Mouse (Mus musculus) heart, embryonic 14.5 days (tissue): ENCODE data around the gene Dpy19l1. TPM values are rescaled to one million over a fixed set of nuclear protein-coding genes. Genes with fewer than 3 reads are reported as not detected.

Experiments
- ATAC-seq: fragments of 200-750 bp; cut with Nextera tagmentation; 2 replicates; pipeline ENCODE4 v1.8.0; 2017; ENCODE audit warnings: low read depth, moderate TSS enrichment; ENCODE audit not compliant: insufficient number of reproducible peaks, insufficient read depth, low FRiP score
- H3K27ac ChIP-seq, 2 experiments: fragments of 200-500 bp in 1 of 2; fragments of 300-500 bp in 1 of 2; sonication (generic) in 1 of 2; replicated peaks in 1 of 2; 2 replicates each; pipeline ENCODE4 v1.5.1; 2012 to 2014; ENCODE audit warnings: low read depth in 2 of 2, low read length in 2 of 2, control low read depth in 1 of 2, mild to moderate bottlenecking in 1 of 2, mixed read lengths in 1 of 2; ENCODE audit not compliant: control insufficient read depth in 1 of 2, insufficient read depth in 1 of 2
- H3K27me3 ChIP-seq: fragments of 300-500 bp; sonication (generic); 2 replicates; pipeline ENCODE4 v1.6.1; 2014; ENCODE audit warnings: mild to moderate bottlenecking, low read length, control low read depth; ENCODE audit not compliant: control insufficient read depth, insufficient read depth
- H3K36me3 ChIP-seq: fragments of 300-500 bp; sonication (generic); 2 replicates; pipeline ENCODE4 v1.6.1; 2014; ENCODE audit warnings: mild to moderate bottlenecking, control low read depth, low read length, mixed read lengths; ENCODE audit not compliant: control insufficient read depth, insufficient read depth
- H3K4me1 ChIP-seq, 2 experiments: fragments of 200-500 bp in 1 of 2; fragments of 300-500 bp in 1 of 2; sonication (generic) in 1 of 2; 2 replicates each; pipeline ENCODE4 v1.6.1; 2012 to 2014; ENCODE audit warnings: low read length in 2 of 2, control low read depth in 1 of 2, mixed read lengths in 1 of 2; ENCODE audit not compliant: control insufficient read depth in 2 of 2, insufficient read depth in 2 of 2
- H3K4me2 ChIP-seq: fragments of 300-500 bp; sonication (generic); 2 replicates; pipeline ENCODE4 v1.6.1; 2014; ENCODE audit warnings: mild to moderate bottlenecking, low read length
- H3K4me3 ChIP-seq, 2 experiments: fragments of 200-500 bp in 1 of 2; fragments of 300-500 bp in 1 of 2; sonication (generic) in 1 of 2; 2 replicates each; pipeline ENCODE4 v1.5.1; 2012 to 2014; ENCODE audit warnings: low read length in 2 of 2, mild to moderate bottlenecking in 2 of 2, control low read depth in 1 of 2, low read depth in 1 of 2, moderate library complexity in 1 of 2; ENCODE audit not compliant: control insufficient read depth in 1 of 2, insufficient read depth in 1 of 2
- H3K9ac ChIP-seq: fragments of 300-500 bp; sonication (generic); 2 replicates; pipeline ENCODE4 v1.6.1; 2014; ENCODE audit warnings: mild to moderate bottlenecking, low read length
- H3K9me3 ChIP-seq: fragments of 300-500 bp; sonication (generic); 2 replicates; pipeline ENCODE4 v1.6.1; 2016; ENCODE audit warnings: low read length, control low read depth; ENCODE audit not compliant: control insufficient read depth
- WGBS: fragments of 180-500 bp; shearing (Covaris S2); extraction: QIAGEN DNeasy Blood & Tissue Kit; methylation state at CpG from one replicate; pipeline ENCODE4 v1.1.7; 2014; 5-methylcytosine and 5-hydroxymethylcytosine counted together
- polyA plus RNA-seq: library from polyadenylated mRNA; unstranded; fragments of >200 nt; fragmentation: Nextera tagmentation; extraction: Ambion mirVana; gene quantifications from 2 replicates; pipeline ENCODE4 v1.2.1, GENCODE M21; 2014

Dpy19l1 gene
- polyA plus RNA-seq, 1 experiment from 2014 or later: 21.3 TPM

DNA sequence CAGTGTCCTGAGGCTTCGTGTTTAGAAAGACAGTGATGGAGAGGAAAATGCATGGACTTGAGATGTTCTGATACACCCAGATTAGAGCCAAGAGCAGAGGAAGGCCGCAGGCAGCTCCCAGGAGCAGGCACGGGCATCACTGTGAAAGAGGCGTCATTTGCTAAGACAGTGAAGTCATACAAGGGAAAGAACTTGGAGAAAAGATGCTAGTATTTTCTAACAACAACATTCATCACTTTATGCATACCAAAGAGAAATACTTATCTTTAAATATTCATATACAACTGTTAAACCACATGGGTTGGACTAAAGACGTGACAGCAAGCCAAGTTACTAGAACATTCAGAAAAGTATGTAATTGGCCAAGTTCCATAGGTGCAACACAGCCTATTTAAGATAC, 35.8 kb downstream of the Dpy19l1 start:
- no peaks in the 10 kb centered on the region for H3K9me3 ChIP-seq

DNA sequence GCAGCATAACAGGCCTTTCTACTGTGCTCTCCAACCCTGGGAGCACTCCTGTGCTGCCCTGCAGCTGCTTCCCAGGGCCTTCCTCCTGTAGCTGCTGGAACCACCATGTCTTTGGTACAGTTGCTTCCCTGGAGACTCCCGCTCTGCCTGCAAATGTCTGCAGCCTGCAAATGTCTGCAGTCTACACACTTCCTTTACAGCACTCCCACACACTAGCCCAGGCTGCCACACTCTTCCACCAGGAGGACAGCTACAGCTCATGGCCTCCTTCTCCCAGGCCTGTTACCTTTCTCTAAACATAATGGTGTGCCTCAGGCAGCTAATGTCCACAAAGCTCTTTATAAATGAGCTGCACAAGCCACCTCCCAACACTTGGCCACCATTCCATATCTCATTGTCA, 36.3 kb downstream of the Dpy19l1 start:
- no peak for ATAC-seq
- H3K4me2 ChIP-seq: no peak overlapping the region
- WGBS: 92% methylated on average over 1 of the region's 1 CpGs
- H3K4me3 ChIP-seq: no peak overlapping the region
- no peaks in the 10 kb centered on the region for H3K27me3 ChIP-seq
- no peak overlapping the region for H3K9ac ChIP-seq
- H3K9me3 ChIP-seq: no peaks in the 10 kb centered on the region
- H3K36me3 ChIP-seq: peaks cover 6% of the 10 kb centered on the region; the same call in 1 of the 2 replicates
- no peaks in the 10 kb centered on the region for H3K4me1 ChIP-seq
- H3K27ac ChIP-seq: no peak overlapping the region

More for the DNA sequence above, 35.8 kb downstream of the Dpy19l1 start:
- no peak for ATAC-seq
- Histone ChIP-seq H3K27ac (no peak overlapping the region), H3K4me3 (no peak overlapping the region), H3K27me3 (no peaks in the 10 kb centered on the region), H3K4me1 (no peaks in the 10 kb centered on the region), H3K9ac (no peak overlapping the region), H3K4me2 (no peak overlapping the region), H3K36me3 (peaks cover 6% of the 10 kb centered on the region; the same call in 1 of the 2 replicates)
- 84% methylated on average over 5 of the region's 5 CpGs for WGBS

DNA sequence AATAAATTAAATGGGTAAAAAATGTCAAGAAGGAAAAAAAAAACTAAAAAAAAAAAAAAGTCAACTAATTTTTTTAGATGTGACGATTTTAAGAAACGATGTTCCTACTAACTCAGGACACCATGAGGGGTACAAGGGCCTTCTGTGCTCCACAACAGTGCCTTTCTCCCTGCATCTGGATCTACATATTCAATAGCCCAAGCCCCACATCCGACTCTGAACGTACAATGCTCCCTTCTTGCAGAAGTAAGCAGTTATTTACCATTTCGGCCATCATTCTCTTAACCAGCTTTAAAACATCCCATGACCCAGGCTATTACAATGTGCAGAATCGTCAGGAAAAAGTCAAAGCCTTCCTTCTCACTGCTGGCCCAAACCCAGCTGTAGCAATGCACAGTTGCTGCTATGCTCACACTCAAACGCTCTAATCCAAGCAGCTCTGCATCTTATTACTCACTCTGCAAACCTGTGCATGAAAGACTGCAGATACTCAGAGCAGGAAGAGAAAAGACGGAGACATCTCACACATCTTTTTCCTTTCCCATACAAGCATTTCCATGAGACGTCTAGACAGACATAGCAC, 41.5 kb downstream of the Dpy19l1 start:
- WGBS: 91% methylated on average over 9 of the region's 9 CpGs
- Histone ChIP-seq H3K9me3 (no peaks in the 10 kb centered on the region), H3K27ac (no peak overlapping the region), H3K9ac (no peak overlapping the region), H3K27me3 (no peaks in the 10 kb centered on the region), H3K4me1 (no peaks in the 10 kb centered on the region), H3K4me2 (no peak overlapping the region), H3K36me3 (0 out of 2 replicates have a peak, but pooled peaks cover under 1% of the 10 kb centered on the region), H3K4me3 (no peak overlapping the region)
- no peak for ATAC-seq

DNA sequence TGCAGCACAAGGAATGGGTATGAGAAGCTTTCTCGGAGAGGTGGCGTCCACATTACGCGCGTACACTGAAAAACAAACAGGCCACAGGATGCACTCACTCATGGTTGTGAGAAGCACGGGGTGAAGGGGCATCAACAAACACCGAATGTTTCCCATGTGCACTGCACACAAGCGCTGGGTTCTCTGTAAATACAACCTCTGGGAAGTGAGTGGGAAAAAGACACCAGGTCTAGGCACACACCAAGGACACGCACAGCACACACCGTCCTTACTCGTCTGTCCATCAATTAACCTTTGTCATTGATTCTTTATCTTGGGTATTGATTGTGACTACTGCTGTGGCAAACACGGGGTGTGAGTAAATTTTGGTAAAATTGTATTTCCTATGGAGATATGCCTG, 49.1 kb downstream of the Dpy19l1 start:
- Histone ChIP-seq H3K36me3 (no peaks in the 10 kb centered on the region), H3K9me3 (no peaks in the 10 kb centered on the region), H3K27me3 (no peaks in the 10 kb centered on the region), H3K4me1 (no peaks in the 10 kb centered on the region), H3K9ac (no peak overlapping the region), H3K27ac (no peak overlapping the region), H3K4me3 (no peak overlapping the region), H3K4me2 (no peak overlapping the region)
- WGBS: 95% methylated on average over 12 of the region's 12 CpGs
- ATAC-seq: no peak

DNA sequence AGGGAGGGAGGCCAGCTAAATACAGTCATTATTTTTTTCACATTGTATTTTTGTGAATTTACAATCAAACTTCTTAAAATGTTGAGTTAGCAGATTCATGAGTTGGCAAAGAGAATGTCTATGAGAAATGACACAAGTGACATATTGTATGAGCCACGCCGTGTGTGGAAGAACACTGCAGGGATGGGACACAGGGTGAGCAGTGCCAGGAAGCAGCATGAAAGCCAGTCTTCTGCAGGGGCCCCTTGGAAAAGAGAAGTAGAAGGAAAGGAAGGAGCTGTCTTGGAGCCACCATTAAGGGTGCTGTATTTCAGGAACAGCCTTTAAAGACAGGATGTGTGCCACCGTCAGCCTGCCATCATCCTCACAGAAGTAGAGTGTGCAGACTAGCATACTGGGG, 52.0 kb downstream of the Dpy19l1 start:
- WGBS: 85% methylated on average over 3 of the region's 3 CpGs
- Histone ChIP-seq H3K27me3 (no peaks in the 10 kb centered on the region), H3K27ac (no peak overlapping the region), H3K9me3 (no peaks in the 10 kb centered on the region), H3K4me1 (no peaks in the 10 kb centered on the region), H3K36me3 (no peaks in the 10 kb centered on the region), H3K4me3 (no peak overlapping the region), H3K9ac (no peak overlapping the region), H3K4me2 (no peak overlapping the region)
- ATAC-seq: no peak

DNA sequence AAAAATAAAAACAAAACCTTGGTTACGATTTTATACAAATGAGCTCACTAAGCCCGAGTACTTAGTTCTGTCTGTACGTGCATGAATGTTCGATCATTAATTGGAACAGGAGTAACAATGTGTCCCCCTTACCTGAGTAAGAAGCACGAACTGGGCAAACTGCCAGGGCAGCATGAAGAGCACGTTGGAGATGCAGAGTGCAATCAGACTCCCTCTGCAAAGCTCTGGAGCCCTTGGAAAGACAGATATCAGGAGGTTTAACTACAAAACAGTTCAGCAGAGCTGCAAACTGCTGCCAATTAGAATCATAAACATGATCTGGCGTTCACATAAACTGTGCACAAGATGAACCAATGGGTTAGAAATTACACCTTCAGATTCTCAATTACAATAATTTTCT, 52.4 kb downstream of the Dpy19l1 start:
- Histone ChIP-seq H3K9me3 (no peaks in the 10 kb centered on the region), H3K4me1 (no peaks in the 10 kb centered on the region), H3K36me3 (no peaks in the 10 kb centered on the region), H3K27ac (no peak overlapping the region), H3K27me3 (no peaks in the 10 kb centered on the region), H3K9ac (no peak overlapping the region), H3K4me2 (no peak overlapping the region), H3K4me3 (no peak overlapping the region)
- 75% methylated on average over 7 of the region's 7 CpGs for WGBS
- no peak for ATAC-seq

DNA sequence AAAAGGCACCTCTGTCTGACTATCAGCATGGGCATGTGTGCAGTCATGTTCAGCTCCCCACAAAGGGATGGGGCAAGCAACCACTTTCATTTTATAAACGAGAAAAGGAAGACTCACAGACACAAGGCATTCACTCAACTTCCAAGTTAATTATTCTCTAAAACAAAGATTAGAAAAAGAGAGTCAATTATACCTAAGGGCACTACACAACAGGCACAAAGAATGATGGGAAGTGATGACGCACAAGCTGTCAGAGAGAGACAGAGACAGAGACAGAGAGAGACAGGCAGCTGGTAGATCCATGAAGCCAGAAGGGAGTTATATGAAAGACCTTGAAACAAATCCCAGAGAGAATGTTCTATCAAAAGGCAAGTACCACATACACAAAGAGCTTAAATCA, 68.0 kb downstream of the Dpy19l1 start:
- H3K27me3 ChIP-seq: no peaks in the 10 kb centered on the region
- no peaks in the 10 kb centered on the region for H3K4me1 ChIP-seq
- H3K4me2 ChIP-seq: no peak overlapping the region
- no peaks in the 10 kb centered on the region for H3K9me3 ChIP-seq
- WGBS: 84% methylated on average over 2 of the region's 2 CpGs
- H3K4me3 ChIP-seq: no peak overlapping the region
- no peak for ATAC-seq
- no peak overlapping the region for H3K9ac ChIP-seq
- H3K36me3 ChIP-seq: peaks cover 15% of the 10 kb centered on the region; the same call in 1 of the 2 replicates
- no peak overlapping the region for H3K27ac ChIP-seq

DNA sequence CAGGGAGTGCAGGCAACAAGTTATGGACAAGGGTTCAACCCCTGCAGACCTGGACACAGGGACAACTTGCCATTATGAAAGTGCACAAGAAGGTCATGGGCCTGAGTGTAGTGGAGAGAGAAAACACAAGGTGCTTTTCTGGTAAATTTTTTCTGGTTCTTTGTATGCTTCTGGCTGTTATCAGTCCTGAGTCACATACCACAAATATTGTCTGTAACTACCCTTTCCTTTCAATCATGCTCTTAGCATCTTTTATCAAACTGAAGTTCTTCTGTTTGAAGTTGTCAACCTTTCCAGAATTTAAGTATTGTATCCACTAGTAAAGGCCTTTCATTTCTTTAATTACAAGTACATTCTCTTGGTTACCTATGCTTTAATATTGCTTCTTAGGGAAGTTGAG, 73.2 kb downstream of the Dpy19l1 start:
- H3K27me3 ChIP-seq: no peaks in the 10 kb centered on the region
- no peak for ATAC-seq

More for the DNA sequence above, 73.2 kb downstream of the Dpy19l1 start:
- Histone ChIP-seq H3K4me1 (no peaks in the 10 kb centered on the region), H3K36me3 (peaks cover 23% of the 10 kb centered on the region), H3K9ac (no peak overlapping the region), H3K4me3 (no peak overlapping the region), H3K9me3 (no peaks in the 10 kb centered on the region), H3K4me2 (no peak overlapping the region), H3K27ac (no peak overlapping the region)
